Mouse (Mus musculus) liver, embryonic 12.5 days (tissue): ENCODE data around the gene Lamb3. TPM values are rescaled to one million over a fixed set of nuclear protein-coding genes. Genes with fewer than 3 reads are reported as not detected.

Experiments used
- ATAC-seq: fragments of 200-750 bp; cut with Nextera tagmentation; 2 replicates; pipeline ENCODE4 v1.8.0; 2017; ENCODE audit warnings: moderate number of reproducible peaks, mild to moderate bottlenecking, moderate library complexity
- H3K27ac ChIP-seq: fragments of 300-500 bp; sonication (generic); 2 replicates; pipeline ENCODE4 v1.5.1; 2016; ENCODE audit warnings: mild to moderate bottlenecking
- H3K27me3 ChIP-seq: fragments of 300-500 bp; sonication (generic); replicated peaks from 2 replicates; pipeline ENCODE4 v1.6.1; 2016; ENCODE audit warnings: mild to moderate bottlenecking, moderate library complexity
- H3K36me3 ChIP-seq: fragments of 300-500 bp; sonication (generic); 2 replicates; pipeline ENCODE4 v1.6.1; 2016; ENCODE audit warnings: mild to moderate bottlenecking, moderate library complexity
- H3K4me1 ChIP-seq: fragments of 300-500 bp; sonication (generic); 2 replicates; pipeline ENCODE4 v1.6.1; 2016
- H3K4me2 ChIP-seq: fragments of 300-500 bp; sonication (generic); 2 replicates; pipeline ENCODE4 v1.6.1; 2016; ENCODE audit warnings: mild to moderate bottlenecking, moderate library complexity
- H3K4me3 ChIP-seq: fragments of 300-500 bp; sonication (generic); 2 replicates; pipeline ENCODE4 v1.5.1; 2016; ENCODE audit warnings: mild to moderate bottlenecking, moderate library complexity
- H3K9ac ChIP-seq: fragments of 300-500 bp; sonication (generic); 2 replicates; pipeline ENCODE4 v1.6.1; 2016; ENCODE audit warnings: mild to moderate bottlenecking, moderate library complexity
- H3K9me3 ChIP-seq: fragments of 300-500 bp; sonication (generic); replicated peaks from 2 replicates; pipeline ENCODE4 v1.6.1; 2016; ENCODE audit warnings: mild to moderate bottlenecking, moderate library complexity
- WGBS: fragments of 180-500 bp; shearing (Covaris S2); methylation state at CpG from one replicate; pipeline ENCODE4 v1.1.7; 2016; ENCODE audit not compliant: insufficient replicate concordance; 5-methylcytosine and 5-hydroxymethylcytosine counted together
- polyA plus RNA-seq: library from polyadenylated mRNA; unstranded; fragments of >200 nt; fragmentation: Nextera tagmentation; extraction: Ambion mirVana; gene quantifications from 2 replicates; pipeline ENCODE4 v1.2.1, GENCODE M21; 2016

Lamb3 gene
- polyA plus RNA-seq, 1 experiment from 2014 or later = 0.04 TPM

- no peaks in the 10 kb centered on the region for H3K4me1 ChIP-seq
- H3K27me3 ChIP-seq = no peaks in the 10 kb centered on the region
- no peak for ATAC-seq
- H3K4me3 ChIP-seq = no peak overlapping the region
- H3K9ac ChIP-seq = no peak overlapping the region
- no peaks in the 10 kb centered on the region for H3K9me3 ChIP-seq
- no peak overlapping the region for H3K4me2 ChIP-seq
- 63% methylated on average over 5 of the region's 5 CpGs for WGBS
- H3K27ac ChIP-seq = no peak overlapping the region
- H3K36me3 ChIP-seq = no peaks in the 10 kb centered on the region
Observed at GRCm38 (mm10) chr1:193342198-193342946, 134.9 kb downstream of the Lamb3 start.

GRCm38 (mm10) chr1:193343853-193344252, 136.4 kb downstream of the Lamb3 start:
- no peak overlapping the region for H3K4me3 ChIP-seq
- H3K9me3 ChIP-seq = no peaks in the 10 kb centered on the region
- 49% methylated on average over 4 of the region's 4 CpGs for WGBS
- no peaks in the 10 kb centered on the region for H3K4me1 ChIP-seq
- H3K4me2 ChIP-seq = no peak overlapping the region
- H3K9ac ChIP-seq = no peak overlapping the region
- H3K27ac ChIP-seq = no peak overlapping the region
- no peaks in the 10 kb centered on the region for H3K36me3 ChIP-seq
- ATAC-seq = no peak
- H3K27me3 ChIP-seq = no peaks in the 10 kb centered on the region

- Histone ChIP-seq H3K36me3 (no peaks in the 10 kb centered on the region), H3K9ac (no peak overlapping the region), H3K27me3 (no peaks in the 10 kb centered on the region), H3K27ac (no peak overlapping the region), H3K4me2 (no peak overlapping the region), H3K4me1 (no peaks in the 10 kb centered on the region), H3K9me3 (no peaks in the 10 kb centered on the region), H3K4me3 (no peak overlapping the region)
- no peak for ATAC-seq
- WGBS = 20% methylated on average over 2 of the region's 2 CpGs
Observed at GRCm38 (mm10) chr1:193344976-193345375, 137.5 kb downstream of the Lamb3 start.

- Histone ChIP-seq H3K4me1 (no peaks in the 10 kb centered on the region), H3K27ac (no peak overlapping the region), H3K9ac (no peak overlapping the region), H3K36me3 (no peaks in the 10 kb centered on the region), H3K4me2 (no peak overlapping the region), H3K27me3 (no peaks in the 10 kb centered on the region), H3K4me3 (no peak overlapping the region), H3K9me3 (no peaks in the 10 kb centered on the region)
- 49% methylated on average over 3 of the region's 3 CpGs for WGBS
- no peak for ATAC-seq
Observed at GRCm38 (mm10) chr1:193346908-193347307, 139.4 kb downstream of the Lamb3 start.

GRCm38 (mm10) chr1:193348261-193348962, 140.9 kb downstream of the Lamb3 start:
- no peaks in the 10 kb centered on the region for H3K9me3 ChIP-seq
- no peak overlapping the region for H3K27ac ChIP-seq
- no peaks in the 10 kb centered on the region for H3K4me1 ChIP-seq
- no peak overlapping the region for H3K4me2 ChIP-seq
- no peaks in the 10 kb centered on the region for H3K36me3 ChIP-seq
- H3K9ac ChIP-seq = no peak overlapping the region
- 56% methylated on average over 9 of the region's 9 CpGs for WGBS
- no peak for ATAC-seq
- H3K27me3 ChIP-seq = no peaks in the 10 kb centered on the region
- H3K4me3 ChIP-seq = no peak overlapping the region

- Histone ChIP-seq H3K4me1 (no peaks in the 10 kb centered on the region), H3K4me2 (no peak overlapping the region), H3K9me3 (no peaks in the 10 kb centered on the region), H3K27me3 (no peaks in the 10 kb centered on the region), H3K4me3 (no peak overlapping the region), H3K9ac (no peak overlapping the region), H3K27ac (no peak overlapping the region), H3K36me3 (no peaks in the 10 kb centered on the region)
- WGBS = 57% methylated on average over 10 of the region's 10 CpGs
- no peak for ATAC-seq
Observed at GRCm38 (mm10) chr1:193349702-193350545, 142.4 kb downstream of the Lamb3 start.

GRCm38 (mm10) chr1:193350546-193350801, 143.0 kb downstream of the Lamb3 start:
- no peaks in the 10 kb centered on the region for H3K9me3 ChIP-seq
- WGBS = 78% methylated on average over 2 of the region's 2 CpGs

GRCm38 (mm10) chr1:193351583-193351982, 144.1 kb downstream of the Lamb3 start:
- H3K4me3 ChIP-seq = no peak overlapping the region
- H3K9ac ChIP-seq = no peak overlapping the region
- H3K9me3 ChIP-seq = no peaks in the 10 kb centered on the region
- no peak overlapping the region for H3K27ac ChIP-seq
- H3K4me1 ChIP-seq = no peaks in the 10 kb centered on the region
- ATAC-seq = no peak
- H3K27me3 ChIP-seq = no peaks in the 10 kb centered on the region
- H3K36me3 ChIP-seq = no peaks in the 10 kb centered on the region
- WGBS = 59% methylated on average over 3 of the region's 3 CpGs
- H3K4me2 ChIP-seq = no peak overlapping the region

More at GRCm38 (mm10) chr1:193350546-193350801, 143.0 kb downstream of the Lamb3 start:
- no peak for ATAC-seq
- no peak overlapping the region for H3K27ac ChIP-seq
- H3K4me3 ChIP-seq = no peak overlapping the region
- H3K36me3 ChIP-seq = no peaks in the 10 kb centered on the region
- no peaks in the 10 kb centered on the region for H3K4me1 ChIP-seq
- H3K4me2 ChIP-seq = no peak overlapping the region
- no peaks in the 10 kb centered on the region for H3K27me3 ChIP-seq
- no peak overlapping the region for H3K9ac ChIP-seq

GRCm38 (mm10) chr1:193359199-193359598, 151.7 kb downstream of the Lamb3 start:
- WGBS = 52% methylated on average over 3 of the region's 3 CpGs
- Histone ChIP-seq H3K4me3 (no peak overlapping the region), H3K9ac (no peak overlapping the region), H3K4me1 (no peaks in the 10 kb centered on the region), H3K9me3 (no peaks in the 10 kb centered on the region), H3K27me3 (no peaks in the 10 kb centered on the region), H3K36me3 (no peaks in the 10 kb centered on the region), H3K4me2 (no peak overlapping the region), H3K27ac (no peak overlapping the region)
- ATAC-seq = no peak

GRCm38 (mm10) chr1:193361181-193361580, 153.7 kb downstream of the Lamb3 start:
- ATAC-seq = no peak
- Histone ChIP-seq H3K4me2 (no peak overlapping the region), H3K27me3 (0 out of 2 replicates have a peak, but pooled peaks cover 3% of the 10 kb centered on the region), H3K9ac (no peak overlapping the region), H3K4me3 (no peak overlapping the region), H3K4me1 (no peaks in the 10 kb centered on the region), H3K36me3 (no peaks in the 10 kb centered on the region), H3K27ac (no peak overlapping the region), H3K9me3 (no peaks in the 10 kb centered on the region)
- WGBS = 54% methylated on average over 6 of the region's 6 CpGs

GRCm38 (mm10) chr1:193362078-193362477, 154.6 kb downstream of the Lamb3 start:
- H3K9me3 ChIP-seq = no peaks in the 10 kb centered on the region
- no peaks in the 10 kb centered on the region for H3K36me3 ChIP-seq
- no peak overlapping the region for H3K4me2 ChIP-seq
- no peak overlapping the region for H3K27ac ChIP-seq
- no peak overlapping the region for H3K9ac ChIP-seq
- no peaks in the 10 kb centered on the region for H3K4me1 ChIP-seq
- H3K4me3 ChIP-seq = no peak overlapping the region
- no peak for ATAC-seq
- WGBS = 69% methylated on average over 7 of the region's 7 CpGs
- 0 out of 2 replicates have a peak, but pooled peaks cover 3% of the 10 kb centered on the region for H3K27me3 ChIP-seq

GRCm38 (mm10) chr1:193363801-193364231, 156.3 kb downstream of the Lamb3 start:
- Histone ChIP-seq H3K4me3 (no peak overlapping the region), H3K36me3 (no peaks in the 10 kb centered on the region), H3K27me3 (0 out of 2 replicates have a peak, but pooled peaks cover 13% of the 10 kb centered on the region), H3K4me2 (no peak overlapping the region), H3K9me3 (no peaks in the 10 kb centered on the region), H3K9ac (no peak overlapping the region), H3K4me1 (no peaks in the 10 kb centered on the region), H3K27ac (no peak overlapping the region)
- ATAC-seq = no peak
- 52% methylated on average over 5 of the region's 5 CpGs for WGBS
